14 mouse cellular contexts compared by ENCODE assay signal in the genomic region with DNA sequence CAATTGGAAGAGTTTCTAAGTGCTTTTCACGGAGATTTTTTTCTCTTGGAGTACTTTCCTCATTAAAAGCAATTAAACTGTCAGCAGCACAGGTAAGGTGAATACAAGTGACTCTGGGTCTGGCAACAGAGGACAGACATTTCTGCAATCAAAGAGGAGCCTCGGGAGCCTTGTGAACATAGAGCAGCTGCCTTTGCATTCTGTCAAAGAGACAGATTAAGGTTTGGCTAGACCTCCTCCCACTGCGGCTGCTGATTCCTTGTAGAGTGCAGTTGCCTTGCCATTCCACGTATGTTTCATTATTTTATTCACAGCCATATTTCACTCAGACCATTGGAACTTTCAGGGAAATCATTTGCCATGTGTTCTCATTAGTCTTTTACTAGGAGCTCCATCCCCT.
DNase-seq lines count a peak whose midpoint lies in the region.
"Had no signal": no experiment of that assay in that cellular context is flagged by ENCODE, and none has a peak within 500 bp of the region (broad histone marks: within the 10 kb centered on the region; RNA-seq: fewer than 3 reads in every experiment).

No protein-coding gene starts in this region.

- DNase-seq in embryo, embryonic 11 days, result peak; percentile 7
- DNase-seq in embryo, embryonic 10 days (ENCODE audit: low spot score), result no peak
- DNase-seq in layer of hippocampus, postnatal 10 days (ENCODE audit: low spot score in 2 of 2), result peak; percentile 3 to 11
- no peak for DNase-seq in layer of hippocampus, adult 9-10 months (ENCODE audit: low spot score)
- peak; percentile 2 for DNase-seq in right cerebral cortex, postnatal 4 days
- DNase-seq in right cerebral cortex, adult 18-20 months, result no peak
- no peak for DNase-seq in testis, postnatal 14 days (ENCODE audit: low spot score)
- DNase-seq: adrenal gland, postnatal 14 days; cerebellum, adult 9-10 months; kidney, adult 2 months; kidney, postnatal 14 days; layer of hippocampus, adult 9-11 months; retina, postnatal 1 day; thymus, postnatal 25 days had no signal

Comparison
In these comparisons a context has a peak if more than half of its experiments do, and no peak if none do; other contexts are left out.
1. DNase-seq: peak in embryo, embryonic 11 days (single experiment), layer of hippocampus, postnatal 10 days (2 of 2) and right cerebral cortex, postnatal 4 days (single experiment); none in embryo, embryonic 10 days (single experiment), layer of hippocampus, adult 9-10 months (single experiment), right cerebral cortex, adult 18-20 months (single experiment) and testis, postnatal 14 days (single experiment).